Mouse (Mus musculus): ENCODE data around the gene Tppp3. TPM values are rescaled to one million over a fixed set of nuclear protein-coding genes. Genes with fewer than 3 reads are reported as not detected.
A peak's percentile ranks its signal among the peaks of the same experiment; 100 is the strongest.

Gene Tppp3
- polyA plus RNA-seq, 1 experiment from 2014 or later, result 28.4 TPM

DNA sequence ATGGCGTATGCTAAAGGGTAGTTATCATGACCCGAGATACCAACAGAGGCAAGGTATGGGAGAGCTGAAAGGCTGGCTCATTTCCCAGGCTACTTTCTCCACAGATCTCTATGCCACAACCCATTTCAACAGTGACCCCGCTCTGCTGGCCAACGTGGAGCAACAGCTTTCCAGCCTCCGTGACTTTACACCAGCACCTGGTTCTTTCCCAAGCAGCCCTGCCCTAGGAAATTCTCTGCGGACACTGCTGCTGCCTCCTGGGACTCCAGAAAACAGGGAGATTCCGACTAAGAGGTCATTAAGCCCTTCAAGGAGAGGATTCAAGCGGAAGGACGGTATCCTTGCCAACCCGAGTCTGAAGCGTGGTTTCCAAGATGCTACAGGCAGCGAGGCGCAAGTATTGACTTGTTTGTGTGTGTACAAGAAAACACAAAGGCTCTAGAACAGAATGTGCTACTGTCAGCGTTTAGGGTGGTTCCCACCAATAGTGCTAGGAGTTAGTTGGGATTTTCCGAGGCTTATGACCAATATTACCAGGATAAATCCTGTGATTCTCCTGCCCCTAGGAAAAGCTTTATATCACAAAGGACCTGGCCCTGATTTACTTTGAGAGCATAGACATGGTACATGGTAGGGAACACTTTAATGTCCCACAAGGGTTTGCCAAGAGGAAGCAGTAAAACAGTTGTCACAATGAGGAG is 19.3 kb downstream of the Tppp3 start:
- Histone ChIP-seq H3K9me3 (no peaks in the 10 kb centered on the region), H3K4me1 (no peaks in the 10 kb centered on the region; the same call in 1 of the 2 replicates), H3K4me3 (no peak overlapping the region), H3K27me3 (ENCODE audit: insufficient read depth, poor library complexity, severe bottlenecking) (no peaks in the 10 kb centered on the region), H3K36me3 (no peaks in the 10 kb centered on the region), H3K27ac (no peak overlapping the region)
- peak; percentile 61 for DNase-seq (ENCODE audit: low spot score)
- WGBS, result 62% methylated on average over 15 of the region's 15 CpGs

DNA sequence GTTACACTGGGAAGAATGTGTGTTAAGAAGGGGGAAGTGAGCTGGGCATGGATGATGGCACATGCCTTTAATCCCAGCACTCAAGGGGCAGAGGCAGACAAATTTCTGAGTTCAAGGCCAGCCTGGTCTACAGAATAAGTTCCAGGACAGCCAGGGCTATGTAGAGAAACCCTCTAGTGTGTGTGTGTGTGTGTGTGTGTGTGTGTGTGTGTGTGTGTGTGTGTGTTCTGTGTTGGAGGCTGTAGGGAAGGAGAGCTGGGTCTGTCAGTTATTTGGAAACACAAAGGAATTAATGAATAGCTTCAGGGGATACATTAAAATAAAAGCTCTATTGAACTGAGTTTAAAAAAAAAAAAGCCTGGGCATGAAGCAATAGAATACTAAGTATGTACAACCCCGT is 20.3 kb downstream of the Tppp3 start:
- Histone ChIP-seq H3K9me3 (no peaks in the 10 kb centered on the region), H3K4me1 (peaks cover 3% of the 10 kb centered on the region; the same call in 1 of the 2 replicates), H3K4me3 (no peak overlapping the region), H3K36me3 (no peaks in the 10 kb centered on the region), H3K27me3 (ENCODE audit: insufficient read depth, poor library complexity, severe bottlenecking) (no peaks in the 10 kb centered on the region), H3K27ac (no peak overlapping the region)
- WGBS, result 76% methylated on average over 1 of the region's 1 CpGs
- DNase-seq (ENCODE audit: low spot score), result peak; percentile 42

DNA sequence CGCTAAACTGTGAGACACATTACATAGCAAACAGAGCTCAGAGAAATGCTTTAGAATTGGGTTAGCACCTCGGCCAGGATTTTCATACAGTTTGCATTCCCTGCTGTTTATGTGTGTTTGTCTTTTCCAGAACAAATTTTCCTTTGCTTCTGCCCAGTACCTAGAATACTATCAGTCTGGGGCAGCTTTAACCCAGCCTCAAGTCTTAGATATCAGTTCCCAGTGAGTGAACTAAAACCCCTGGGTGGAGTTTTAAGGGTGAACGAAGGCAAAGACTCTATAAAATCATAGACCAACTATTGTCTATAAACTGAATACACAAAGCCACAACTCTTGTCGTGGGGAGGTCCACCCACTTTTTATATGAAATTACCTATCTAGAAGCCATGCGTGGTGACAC is 22.7 kb downstream of the Tppp3 start:
- no peak for DNase-seq (ENCODE audit: low spot score)
- Histone ChIP-seq H3K4me3 (no peak overlapping the region), H3K4me1 (peaks cover 10% of the 10 kb centered on the region; the same call in 1 of the 2 replicates), H3K27ac (no peak overlapping the region), H3K9me3 (no peaks in the 10 kb centered on the region), H3K27me3 (ENCODE audit: insufficient read depth, poor library complexity, severe bottlenecking) (no peaks in the 10 kb centered on the region; the same call in 1 of the 2 replicates), H3K36me3 (no peaks in the 10 kb centered on the region)
- 80% methylated on average over 5 of the region's 5 CpGs for WGBS

DNA sequence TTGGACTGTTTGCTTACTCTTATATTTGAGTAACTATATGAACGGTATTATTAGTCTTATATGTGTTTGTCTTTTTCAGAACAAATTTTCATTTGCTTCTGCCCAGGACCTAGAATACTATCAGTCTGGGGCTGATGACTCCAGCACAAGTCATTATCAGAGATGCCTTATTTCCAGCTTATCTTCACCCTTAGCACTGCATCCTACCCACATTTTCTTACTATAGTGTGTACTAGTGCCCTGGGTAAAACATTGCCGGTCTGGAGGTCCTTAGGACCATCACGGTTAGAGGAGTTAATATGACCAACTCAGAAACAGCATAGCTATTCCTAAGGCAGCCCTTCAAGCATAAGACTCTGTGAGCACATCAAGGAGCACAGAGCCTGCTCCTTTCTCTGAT is 23.1 kb downstream of the Tppp3 start:
- H3K9me3 ChIP-seq, result no peaks in the 10 kb centered on the region
- 84% methylated on average over 3 of the region's 3 CpGs for WGBS
- H3K27me3 ChIP-seq (ENCODE audit: insufficient read depth, poor library complexity, severe bottlenecking), result no peaks in the 10 kb centered on the region; the same call in 1 of the 2 replicates
- no peak overlapping the region for H3K4me3 ChIP-seq
- no peak for DNase-seq (ENCODE audit: low spot score)
- H3K4me1 ChIP-seq, result peaks cover 10% of the 10 kb centered on the region; the same call in 1 of the 2 replicates
- H3K27ac ChIP-seq, result no peak overlapping the region
- no peaks in the 10 kb centered on the region for H3K36me3 ChIP-seq

DNA sequence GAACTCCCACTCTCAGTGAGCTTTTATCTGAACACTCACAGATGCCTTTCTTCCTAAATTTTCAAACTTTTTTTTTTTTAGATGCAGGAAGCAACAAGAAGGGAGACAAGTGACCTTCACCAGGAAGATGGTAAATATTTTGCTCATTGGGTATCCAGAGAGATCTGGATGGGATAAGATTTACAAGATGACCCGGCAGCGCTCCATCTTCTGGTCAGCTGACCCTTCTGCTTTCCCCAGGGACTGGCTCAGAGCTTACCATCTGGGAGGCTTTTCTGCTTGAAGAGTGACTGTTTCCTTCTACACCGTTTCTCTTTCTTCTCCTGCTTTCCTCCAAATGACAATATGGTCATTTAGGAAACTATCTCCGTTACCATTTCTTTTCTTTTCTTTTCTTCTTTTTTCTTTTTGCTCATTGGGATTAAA is 25.2 kb downstream of the Tppp3 start:
- Histone ChIP-seq H3K27me3 (ENCODE audit: insufficient read depth, poor library complexity, severe bottlenecking) (peaks cover 9% of the 10 kb centered on the region), H3K9me3 (no peaks in the 10 kb centered on the region), H3K36me3 (no peaks in the 10 kb centered on the region), H3K4me3 (no peak overlapping the region), H3K27ac (no peak overlapping the region), H3K4me1 (peaks cover 10% of the 10 kb centered on the region; the same call in 1 of the 2 replicates)
- WGBS, result 33% methylated on average over 4 of the region's 4 CpGs
- no peak for DNase-seq (ENCODE audit: low spot score)

DNA sequence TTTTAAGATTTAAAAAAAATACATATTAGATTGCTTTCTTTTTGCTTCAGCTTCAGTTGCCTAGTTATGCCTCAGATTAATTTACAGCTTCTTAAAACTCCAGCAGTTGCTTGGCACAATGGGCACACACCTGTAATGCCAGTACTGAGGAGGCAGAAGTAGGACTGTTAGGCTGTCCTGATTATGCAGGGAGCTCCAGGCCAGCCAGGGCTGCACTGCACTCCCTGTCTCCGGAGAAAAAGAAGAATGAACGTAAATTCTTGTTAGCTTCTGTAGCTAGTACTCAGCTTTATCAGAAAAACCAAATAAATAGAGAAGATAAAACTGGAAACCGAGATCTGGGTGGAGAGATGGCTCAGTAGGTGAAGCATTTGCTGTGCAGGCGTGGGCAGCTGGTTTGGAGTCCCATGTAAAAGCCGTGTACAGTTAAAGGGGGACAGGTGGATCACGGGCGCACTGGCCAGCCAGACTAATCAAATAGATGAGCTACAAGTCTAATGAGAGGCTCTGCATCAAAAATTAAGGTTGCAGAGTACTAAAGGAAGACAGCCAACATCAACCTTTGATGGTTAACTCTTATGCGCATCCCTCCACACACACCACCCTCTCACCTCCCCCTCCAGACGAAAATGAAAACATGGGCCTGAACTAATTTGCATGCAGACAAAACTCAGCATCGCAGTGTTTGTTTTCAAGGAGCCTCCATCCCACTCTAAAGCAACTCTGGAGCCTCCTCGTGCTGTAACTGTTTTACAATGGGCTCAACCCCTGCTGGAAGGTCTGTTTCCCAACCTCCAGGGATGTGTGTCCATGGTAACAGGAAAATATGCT is 25.8 kb downstream of the Tppp3 start:
- no peaks in the 10 kb centered on the region for H3K36me3 ChIP-seq
- no peak overlapping the region for H3K4me3 ChIP-seq
- no peaks in the 10 kb centered on the region for H3K9me3 ChIP-seq
- H3K27ac ChIP-seq, result no peak overlapping the region
- H3K4me1 ChIP-seq, result peaks cover 10% of the 10 kb centered on the region; the same call in 1 of the 2 replicates
- DNase-seq (ENCODE audit: low spot score), result no peak
- peaks cover 9% of the 10 kb centered on the region for H3K27me3 ChIP-seq (ENCODE audit: insufficient read depth, poor library complexity, severe bottlenecking)
- 35% methylated on average over 11 of the region's 11 CpGs for WGBS

DNA sequence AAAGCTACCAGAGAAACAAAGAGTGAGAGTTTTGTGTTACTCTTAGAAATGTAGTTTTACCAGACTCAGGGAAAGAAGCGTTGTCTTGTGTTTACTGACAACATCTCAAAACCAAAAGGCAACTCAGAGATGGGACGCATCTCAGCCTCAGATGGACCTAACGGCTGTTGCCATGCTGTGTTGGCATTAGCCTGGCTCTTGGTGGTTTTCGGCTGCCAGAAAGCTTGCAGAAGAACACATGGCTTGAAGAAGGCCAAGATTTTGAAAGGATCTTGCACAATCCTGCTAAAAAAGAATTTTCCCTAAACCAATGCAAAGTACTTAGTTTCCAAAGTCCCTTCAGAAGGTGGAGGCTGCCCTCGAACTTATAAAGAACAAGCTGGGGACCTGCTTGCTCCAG is 28.7 kb downstream of the Tppp3 start:
- no peak overlapping the region for H3K27ac ChIP-seq
- peaks cover 11% of the 10 kb centered on the region; the same call in 1 of the 2 replicates for H3K4me1 ChIP-seq
- 89% methylated on average over 5 of the region's 5 CpGs for WGBS
- DNase-seq (ENCODE audit: low spot score), result no peak
- no peak overlapping the region for H3K4me3 ChIP-seq
- no peaks in the 10 kb centered on the region for H3K9me3 ChIP-seq
- H3K27me3 ChIP-seq (ENCODE audit: insufficient read depth, poor library complexity, severe bottlenecking), result peaks cover 9% of the 10 kb centered on the region
- no peaks in the 10 kb centered on the region for H3K36me3 ChIP-seq

DNA sequence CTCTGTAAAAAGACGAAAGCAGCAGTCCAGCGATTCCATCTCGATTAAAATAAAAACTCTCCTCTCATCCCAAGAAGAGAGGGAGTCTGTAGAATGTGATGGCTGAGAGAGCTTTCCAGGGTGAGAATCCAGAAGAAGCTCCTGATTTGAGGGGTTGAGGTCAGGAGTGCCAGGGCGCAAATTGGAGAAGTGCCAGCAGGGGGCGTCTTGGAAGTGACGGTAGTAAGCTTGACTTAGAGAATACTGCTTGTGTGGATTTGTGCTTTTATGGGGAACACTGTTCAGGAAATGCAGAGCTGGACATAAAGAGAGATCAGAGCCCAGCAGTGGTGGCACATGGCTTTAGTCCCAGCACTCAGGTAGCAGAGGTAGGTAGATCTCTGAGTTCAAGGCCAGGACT is 29.9 kb downstream of the Tppp3 start:
- WGBS, result 4% methylated on average over 6 of the region's 6 CpGs
- no peak for DNase-seq (ENCODE audit: low spot score)
- H3K27ac ChIP-seq, result no peak overlapping the region
- H3K9me3 ChIP-seq, result no peaks in the 10 kb centered on the region
- no peak overlapping the region for H3K4me3 ChIP-seq
- no peaks in the 10 kb centered on the region for H3K36me3 ChIP-seq
- peaks cover 9% of the 10 kb centered on the region for H3K27me3 ChIP-seq (ENCODE audit: insufficient read depth, poor library complexity, severe bottlenecking)
- H3K4me1 ChIP-seq, result peaks cover 14% of the 10 kb centered on the region; the same call in 1 of the 2 replicates

DNA sequence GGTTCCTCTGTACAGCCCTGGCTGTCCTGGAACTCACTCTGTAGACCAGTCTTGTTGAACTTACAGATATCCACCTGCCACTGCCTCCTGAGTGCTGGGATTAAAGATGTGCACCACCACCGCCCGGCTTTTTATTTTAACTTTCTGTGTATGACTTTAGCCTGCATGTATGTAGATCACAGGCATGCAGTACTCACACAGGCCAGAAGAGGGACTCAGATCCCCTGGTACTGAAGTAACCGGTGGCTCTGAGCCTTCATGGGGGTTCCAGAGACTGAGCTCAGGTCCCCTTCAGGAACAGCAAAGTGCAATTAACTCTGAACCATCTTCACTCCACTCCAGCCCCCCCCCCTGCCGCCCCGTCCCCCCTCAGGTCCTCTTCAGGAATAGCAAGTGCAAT is 32.5 kb downstream of the Tppp3 start:
- Histone ChIP-seq H3K36me3 (no peaks in the 10 kb centered on the region), H3K9me3 (no peaks in the 10 kb centered on the region), H3K4me1 (peaks cover 4% of the 10 kb centered on the region; the same call in 1 of the 2 replicates), H3K27me3 (ENCODE audit: insufficient read depth, poor library complexity, severe bottlenecking) (peaks cover 9% of the 10 kb centered on the region), H3K27ac (no peak overlapping the region), H3K4me3 (no peak overlapping the region)
- no peak for DNase-seq (ENCODE audit: low spot score)
- 42% methylated on average over 5 of the region's 5 CpGs for WGBS

DNA sequence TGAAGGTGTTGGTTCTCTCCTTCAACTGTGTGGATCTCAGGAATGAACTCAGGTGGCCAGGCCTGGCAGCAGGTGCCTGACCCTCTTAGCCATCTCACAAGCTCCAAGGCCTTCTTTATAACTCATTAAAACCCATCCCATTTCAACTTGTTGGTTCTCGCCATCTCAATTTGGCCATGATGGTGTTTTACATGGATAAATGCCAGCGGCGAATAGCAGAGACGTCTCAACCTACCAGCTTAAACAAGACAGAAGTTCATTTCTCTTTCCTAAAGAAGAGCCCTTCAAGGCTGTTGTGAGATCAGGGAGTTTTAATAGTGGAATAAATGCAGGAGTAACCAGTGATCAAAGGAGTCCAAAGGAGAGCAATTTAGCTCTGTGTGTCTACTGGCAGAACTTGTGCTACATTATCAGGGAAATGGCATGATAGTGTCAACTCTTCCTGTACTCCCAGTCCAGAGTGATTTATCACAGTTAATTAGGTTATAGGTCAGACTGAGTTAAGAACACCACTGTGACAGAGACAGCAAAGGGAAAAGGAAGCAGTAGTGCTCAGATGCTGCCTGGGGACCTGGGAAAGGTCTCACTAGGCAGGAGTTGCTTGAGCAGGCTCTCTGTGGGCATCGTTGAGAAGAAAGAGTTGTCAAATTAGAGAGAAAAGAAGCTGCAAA is 34.1 kb downstream of the Tppp3 start:
- no peak for DNase-seq (ENCODE audit: low spot score)
- Histone ChIP-seq H3K4me1 (peaks cover 4% of the 10 kb centered on the region; the same call in 1 of the 2 replicates), H3K4me3 (no peak overlapping the region), H3K36me3 (no peaks in the 10 kb centered on the region), H3K27me3 (ENCODE audit: insufficient read depth, poor library complexity, severe bottlenecking) (peaks cover 4% of the 10 kb centered on the region; the same call in 1 of the 2 replicates), H3K9me3 (no peaks in the 10 kb centered on the region), H3K27ac (no peak overlapping the region)
- 78% methylated on average over 5 of the region's 5 CpGs for WGBS

DNA sequence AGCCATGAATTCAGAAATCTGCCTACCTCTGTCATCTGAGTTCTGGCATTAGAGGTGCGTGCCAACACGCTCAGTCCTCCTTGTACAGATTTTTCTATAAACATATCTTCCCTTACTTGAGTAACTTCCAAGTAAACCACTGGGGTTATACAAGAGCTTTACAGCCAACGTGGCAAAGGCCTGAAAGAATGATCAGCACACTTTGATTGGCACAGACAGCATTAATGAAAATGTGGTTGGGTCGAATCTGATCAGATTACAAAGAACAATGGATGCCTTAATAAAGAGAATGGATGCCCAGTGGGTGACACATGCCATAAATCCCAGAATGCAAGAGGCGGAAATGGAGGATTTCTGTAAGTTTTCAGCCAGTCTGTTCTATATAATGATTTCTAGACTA is 35.1 kb downstream of the Tppp3 start:
- no peak overlapping the region for H3K27ac ChIP-seq
- H3K9me3 ChIP-seq, result no peaks in the 10 kb centered on the region
- peaks cover 4% of the 10 kb centered on the region; the same call in 1 of the 2 replicates for H3K4me1 ChIP-seq
- no peaks in the 10 kb centered on the region for H3K36me3 ChIP-seq
- WGBS, result 68% methylated on average over 5 of the region's 5 CpGs
- no peak overlapping the region for H3K4me3 ChIP-seq
- H3K27me3 ChIP-seq (ENCODE audit: insufficient read depth, poor library complexity, severe bottlenecking), result peaks cover 3% of the 10 kb centered on the region; the same call in 1 of the 2 replicates
- no peak for DNase-seq (ENCODE audit: low spot score)

DNA sequence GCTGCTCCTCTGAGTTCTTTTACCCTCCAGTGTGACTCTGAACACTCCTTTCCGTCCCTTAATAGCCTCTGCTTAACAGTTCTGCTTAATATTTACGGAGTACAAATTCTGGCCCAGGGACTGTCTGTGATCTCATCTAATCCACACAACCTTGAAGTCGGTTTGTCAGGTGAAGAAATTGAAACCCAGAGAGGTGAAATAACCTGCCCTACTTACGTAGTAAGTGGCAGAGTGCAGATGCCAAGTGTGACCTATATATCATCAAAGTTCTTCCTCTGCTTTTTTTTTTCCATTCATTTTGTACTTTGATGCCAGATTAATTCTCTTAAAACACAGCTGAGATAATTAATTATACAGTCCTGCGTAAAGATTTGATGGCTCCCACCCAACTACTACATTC is 37.2 kb downstream of the Tppp3 start:
- Histone ChIP-seq H3K4me1 (peaks cover 4% of the 10 kb centered on the region; the same call in 1 of the 2 replicates), H3K9me3 (no peaks in the 10 kb centered on the region), H3K4me3 (no peak overlapping the region), H3K36me3 (no peaks in the 10 kb centered on the region), H3K27ac (no peak overlapping the region), H3K27me3 (ENCODE audit: insufficient read depth, poor library complexity, severe bottlenecking) (peaks cover 3% of the 10 kb centered on the region; the same call in 1 of the 2 replicates)
- WGBS, result 77% methylated on average over 5 of the region's 5 CpGs
- no peak for DNase-seq (ENCODE audit: low spot score)

All from heart, embryonic 10.5 days (tissue).